Mouse (Mus musculus) CH12.LX (cell line): ENCODE results near the gene 6430531B16Rik. TPM values are rescaled to one million over a fixed set of nuclear protein-coding genes. Genes with fewer than 3 reads are reported as not detected.
A peak's percentile ranks its signal among the peaks of the same experiment; 100 is the strongest.

Experiments
- DNase-seq: peaks from one replicate; pipeline ENCODE4 v3.0.0-alpha.2; 2013; ENCODE audit errors: extremely low read depth
- H3K27ac ChIP-seq: 2 replicates; pipeline ENCODE4 v1.5.1; 2012; ENCODE audit warnings: low read depth, mild to moderate bottlenecking, control low read depth, moderate library complexity; ENCODE audit not compliant: insufficient read depth
- H3K27me3 ChIP-seq: replicated peaks from 2 replicates; pipeline ENCODE3; 2012; ENCODE audit warnings: inconsistent platforms
- H3K36me3 ChIP-seq, 2 experiments: replicated peaks in 1 of 2; 2 replicates each; pipeline versions ENCODE3 to v1.6.1; 2012; ENCODE audit warnings: inconsistent platforms in 1 of 2, low read length in 1 of 2, mild to moderate bottlenecking in 1 of 2, mixed read lengths in 1 of 2, moderate library complexity in 1 of 2; ENCODE audit not compliant: control insufficient read depth in 1 of 2, insufficient read depth in 1 of 2
- H3K4me1 ChIP-seq, 2 experiments: 2 replicates each; pipeline ENCODE4 v1.6.1; 2012; ENCODE audit warnings: inconsistent platforms in 1 of 2, moderate library complexity in 1 of 2; ENCODE audit not compliant: insufficient read depth in 2 of 2, control insufficient read depth in 1 of 2
- H3K4me2 ChIP-seq: 2 replicates; pipeline ENCODE4 v1.6.1; 2012; ENCODE audit warnings: low read depth, mild to moderate bottlenecking, control low read depth; ENCODE audit not compliant: poor library complexity, insufficient read depth, severe bottlenecking
- H3K4me3 ChIP-seq, 3 experiments: fragments of 150-350 bp in 1 of 3; sonication (generic) in 1 of 3; replicated peaks in 1 of 3; 2 replicates each; pipeline versions ENCODE3 to v1.5.1; 2011 to 2012; ENCODE audit warnings: low read depth in 2 of 3, low read length in 2 of 3, mild to moderate bottlenecking in 2 of 3, moderate library complexity in 2 of 3, control low read depth in 1 of 3, improper control_type of control experiment in 1 of 3, inconsistent platforms in 1 of 3, mixed read lengths in 1 of 3; ENCODE audit not compliant: poor library complexity in 1 of 3
- H3K79me2 ChIP-seq: replicated peaks from 2 replicates; pipeline ENCODE4 v1.6.1; 2012; ENCODE audit warnings: mild to moderate bottlenecking, moderate library complexity; ENCODE audit not compliant: control insufficient read depth, poor library complexity, insufficient read depth, severe bottlenecking; ENCODE audit errors: extremely low read depth
- H3K9ac ChIP-seq: 2 replicates; pipeline ENCODE4 v1.6.1; 2012; ENCODE audit warnings: low read depth, mild to moderate bottlenecking, control low read depth, moderate library complexity; ENCODE audit not compliant: insufficient read depth
- H3K9me3 ChIP-seq: replicated peaks from 2 replicates; pipeline ENCODE3; 2012; ENCODE audit warnings: low read length, inconsistent platforms, mixed read lengths
- CTCF ChIP-seq, 2 experiments: IDR thresholded peaks in 1 of 2; conservative IDR thresholded peaks in 1 of 2; 2 replicates each; pipeline ENCODE4 v1.5.1; 2011 to 2012; ENCODE audit warnings: low read depth in 2 of 2, low read length in 2 of 2, improper control_type of control experiment in 1 of 2, inconsistent platforms in 1 of 2, mild to moderate bottlenecking in 1 of 2, moderate library complexity in 1 of 2
- EP300 ChIP-seq: IDR thresholded peaks from 2 replicates; pipeline ENCODE4 v1.6.1; 2011; ENCODE audit warnings: low read length, improper control_type of control experiment
- ETS1 ChIP-seq: conservative IDR thresholded peaks from 2 replicates; pipeline ENCODE4 v1.6.1; 2012; ENCODE audit warnings: low read depth, mild to moderate bottlenecking, inconsistent platforms, low read length, improper control_type of control experiment, moderate library complexity
- GABPA ChIP-seq: IDR thresholded peaks from 2 replicates; pipeline ENCODE4 v1.6.1; 2012; ENCODE audit warnings: low read depth, low read length, improper control_type of control experiment, inconsistent platforms; ENCODE audit not compliant: insufficient replicate concordance
- IRF4 ChIP-seq: IDR thresholded peaks from 2 replicates; pipeline ENCODE4 v1.6.1; 2014; ENCODE audit warnings: low read depth, mild to moderate bottlenecking, inconsistent platforms, low read length, improper control_type of control experiment
- JUN ChIP-seq: IDR thresholded peaks from 2 replicates; pipeline ENCODE4 v1.6.1; 2011; ENCODE audit warnings: low read depth, mild to moderate bottlenecking, low read length, improper control_type of control experiment, moderate library complexity; ENCODE audit not compliant: insufficient read depth
- JUND ChIP-seq: conservative IDR thresholded peaks from 2 replicates; pipeline ENCODE4 v1.6.1; 2011; ENCODE audit warnings: low read depth, low read length, improper control_type of control experiment
- MAX ChIP-seq: IDR thresholded peaks from 2 replicates; pipeline ENCODE4 v1.6.1; 2011; ENCODE audit warnings: low read length, improper control_type of control experiment
- MAZ ChIP-seq: IDR thresholded peaks from 2 replicates; pipeline ENCODE4 v1.6.1; 2012; ENCODE audit warnings: low read depth, mild to moderate bottlenecking, inconsistent platforms, low read length, improper control_type of control experiment, moderate library complexity
- MEF2A ChIP-seq: IDR thresholded peaks from 2 replicates; pipeline ENCODE4 v1.6.1; 2014; ENCODE audit warnings: low read depth, mild to moderate bottlenecking, inconsistent platforms, low read length, improper control_type of control experiment, borderline replicate concordance
- MXI1 ChIP-seq: IDR thresholded peaks from 2 replicates; pipeline ENCODE4 v1.6.1; 2011; ENCODE audit warnings: mild to moderate bottlenecking, low read depth, low read length, improper control_type of control experiment
- NELFE ChIP-seq: IDR thresholded peaks from 2 replicates; pipeline ENCODE4 v1.6.1; 2011; ENCODE audit warnings: low read depth, low read length, improper control_type of control experiment
- PAX5 ChIP-seq: IDR thresholded peaks from 2 replicates; pipeline ENCODE4 v1.6.1; 2012; ENCODE audit warnings: low read length, inconsistent platforms, mixed read lengths
- POLR2AphosphoS2 ChIP-seq: IDR thresholded peaks from 2 replicates; pipeline ENCODE4 v1.6.1; 2011; ENCODE audit warnings: low read depth, low read length, improper control_type of control experiment
- RAD21 ChIP-seq: IDR thresholded peaks from 2 replicates; pipeline ENCODE4 v1.6.1; 2011; ENCODE audit warnings: low read depth, mild to moderate bottlenecking, low read length, improper control_type of control experiment, moderate library complexity
- SMC3 ChIP-seq: IDR thresholded peaks from 2 replicates; pipeline ENCODE4 v1.6.1; 2011; ENCODE audit warnings: low read depth, low read length, improper control_type of control experiment
- USF2 ChIP-seq: conservative IDR thresholded peaks from 2 replicates; pipeline ENCODE4 v1.6.1; 2011; ENCODE audit warnings: low read depth, low read length, improper control_type of control experiment
- ZC3H11A ChIP-seq: IDR thresholded peaks from 2 replicates; pipeline ENCODE4 v1.6.1; 2012; ENCODE audit warnings: low read depth, mild to moderate bottlenecking, inconsistent platforms, low read length, improper control_type of control experiment
- dilution Hi-C: fragments of 300-500 bp; cut with MboI; formaldehyde crosslinking; loops from 2 replicates; pipeline ENCODE4 v1.14.3; 2020; ENCODE audit warnings: low sequenced_read_pairs; ENCODE audit not compliant: extremely low pct_unique_long_range_greater_than_20kb, extremely low pct_ligation_motif_present
- in situ Hi-C: fragments of 300-500 bp; cut with MboI; formaldehyde crosslinking; loops from 3 replicates; pipeline ENCODE4 v1.14.3; 2019; ENCODE audit warnings: low sequenced_read_pairs, low pct_ligation_motif_present, low pct_unique_long_range_greater_than_20kb, mixed read lengths
- polyA plus RNA-seq: library from polyadenylated mRNA; unstranded; fragments of >175 nt; gene quantifications from 2 replicates; pipeline ENCODE4 v1.2.1, GENCODE M21; 2012; ENCODE audit warnings: low read depth; ENCODE audit not compliant: insufficient read length
- total RNA-seq, 2 experiments: library from RNA; depleted of rRNA; stranded (reverse); fragments of 300-350 nt in 1 of 2; fragments of >200 nt in 1 of 2; gene quantifications; 2 replicates each; pipeline ENCODE4 v1.2.3; 2012 to 2014

6430531B16Rik gene
- total and polyA plus RNA-seq, 3 experiments = 0.13 to 0.21 TPM; not detected in 1

GRCm38 (mm10) chr7:139998691-139999350 is 20.3 kb upstream of the 6430531B16Rik start:
- Histone ChIP-seq H3K79me2 (no peaks in the 10 kb centered on the region), H3K4me1 (peaks cover 10 to 19% of the 10 kb centered on the region in 2 experiments), H3K9me3 (no peaks in the 10 kb centered on the region), H3K9ac (no peak overlapping the region), H3K27me3 (no peaks in the 10 kb centered on the region), H3K27ac (no peak overlapping the region), H3K4me2 (no peak overlapping the region), H3K36me3 (peaks cover 70 to 84% of the 10 kb centered on the region in 2 experiments), H3K4me3 (no peak overlapping the region)
- no peak for DNase-seq
- dilution Hi-C loops (no loop called here), in situ Hi-C loops (loop anchor here (10.0 kb wide), 1 partner anchor 136 kb away; the partner anchor contains the start of gene Mtg1)
- TF ChIP-seq PAX5 = no peak
- no peak for TF ChIP-seq IRF4
- no peak for TF ChIP-seq CTCF (conservative IDR thresholded peaks at IDR 0.05 in 1 of 2, IDR thresholded peaks at IDR 0.05 in 1 of 2; ENCODE audit: low read depth in 2 of 2, low read length in 2 of 2)
- no peak for TF ChIP-seq USF2
- no peak for TF ChIP-seq JUN
- TF ChIP-seq EP300 = no peak
- TF ChIP-seq SMC3 = no peak
- no peak for TF ChIP-seq MXI1
- TF ChIP-seq ETS1 = no peak
- no peak for TF ChIP-seq MAZ

DNA sequence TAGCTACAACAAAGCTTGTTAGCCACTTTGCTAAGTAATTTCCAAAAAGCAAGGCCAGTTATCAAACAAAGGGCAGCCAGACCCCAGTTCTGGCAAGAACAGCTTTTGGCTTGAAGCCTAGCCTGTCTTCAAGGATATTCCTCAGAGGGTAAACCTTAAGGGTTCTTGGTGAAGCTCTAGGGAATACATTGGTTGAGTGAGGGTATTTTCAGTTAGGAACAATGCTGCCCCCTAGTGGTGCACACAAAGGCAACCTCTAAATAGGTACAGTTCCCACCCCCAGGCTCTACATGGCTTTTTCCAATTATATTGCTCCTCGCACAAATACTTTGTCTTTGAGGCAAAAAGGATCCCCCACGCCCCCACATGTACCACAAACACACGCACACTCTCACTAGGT is 16.1 kb upstream of the 6430531B16Rik start:
- DNase-seq = peak; percentile 90
- TF ChIP-seq SMC3 (peak; percentile 95), MEF2A (0 out of 2 replicates have a peak, but pooled peaks have one; percentile 61), MAX (peak; percentile 14; the same call in 1 of the 2 replicates), RAD21 (peak; percentile 87), JUND (peak; percentile 38; the same call in 1 of the 2 replicates), ZC3H11A (peak; percentile 32; the same call in 1 of the 2 replicates), PAX5 (no peak), POLR2AphosphoS2 (no peak), IRF4 (peak; percentile 42; the same call in 1 of the 2 replicates), GABPA (no peak), CTCF (conservative IDR thresholded peaks at IDR 0.05 in 1 of 2, IDR thresholded peaks at IDR 0.05 in 1 of 2; ENCODE audit: low read depth in 2 of 2, low read length in 2 of 2) (peak; percentile 80 to 93), NELFE (0 out of 2 replicates have a peak, but pooled peaks have one; percentile 17)
- peaks cover 45 to 60% of the 10 kb centered on the region in 2 experiments for H3K36me3 ChIP-seq
- no peak overlapping the region for H3K9ac ChIP-seq
- in situ Hi-C loops = loop anchor here (5.0 to 10.0 kb wide), 2 partner anchors 82 to 140 kb away; partner anchors contain the start of gene Mtg1
- no peaks in the 10 kb centered on the region for H3K27me3 ChIP-seq
- peaks cover 25 to 49% of the 10 kb centered on the region in 2 experiments for H3K4me1 ChIP-seq
- no peak overlapping the region for H3K4me3 ChIP-seq
- no peak overlapping the region; the same call in 1 of the 2 replicates for H3K4me2 ChIP-seq
- peak overlapping the region; percentile 71; the same call in 1 of the 2 replicates for H3K27ac ChIP-seq
- H3K9me3 ChIP-seq = no peaks in the 10 kb centered on the region
- peaks cover 23% of the 10 kb centered on the region for H3K79me2 ChIP-seq
- dilution Hi-C loops = no loop called here
